Mouse (Mus musculus) kidney, adult 11 months (tissue): Measurements from ENCODE around the gene Hist1h2ah.

Source experiments
- DNase-seq: peaks from one replicate; pipeline ENCODE4 v3.0.0; 2022

The Hist1h2ah gene

DNA sequence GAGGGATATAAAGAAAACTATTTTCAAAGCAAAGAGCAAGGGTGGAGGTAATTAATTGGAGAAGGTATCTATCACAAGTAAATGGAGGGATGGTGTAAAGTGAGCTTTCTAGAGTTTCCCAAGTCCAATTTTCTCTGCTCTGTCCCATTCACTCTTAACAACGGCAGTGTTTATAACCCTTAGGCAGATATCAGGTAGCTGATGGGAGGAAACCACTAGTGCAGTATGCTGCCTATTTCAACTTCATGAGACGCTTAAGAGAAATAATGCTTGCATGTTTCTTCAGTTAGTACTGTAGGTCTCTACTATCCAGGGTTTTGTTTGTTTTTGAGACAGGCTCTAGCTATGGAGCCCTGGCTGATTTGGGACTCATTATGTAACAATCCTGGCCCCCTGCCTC is 2.0 kb upstream of the Hist1h2ah start:
- DNase-seq = no peak

DNA sequence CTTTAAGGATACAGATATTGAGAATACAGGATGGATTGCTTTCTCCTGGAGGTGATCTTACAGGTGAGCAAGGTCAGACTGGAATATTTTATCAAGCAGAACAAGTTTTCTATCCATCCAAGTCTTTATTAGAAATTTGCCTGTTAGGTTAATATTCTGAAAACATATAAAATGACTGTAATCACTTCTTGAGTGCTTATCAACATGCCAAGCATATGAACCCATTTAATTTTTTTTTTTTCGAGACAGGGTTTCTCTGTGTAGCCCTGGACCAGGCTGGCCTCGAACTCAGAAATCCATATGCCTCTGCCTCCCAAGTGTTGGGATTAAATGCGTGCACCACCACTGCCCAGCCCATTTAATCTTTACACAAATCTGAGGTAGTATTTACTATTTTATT is 1.6 kb upstream of the Hist1h2ah start:
- no peak for DNase-seq

DNA sequence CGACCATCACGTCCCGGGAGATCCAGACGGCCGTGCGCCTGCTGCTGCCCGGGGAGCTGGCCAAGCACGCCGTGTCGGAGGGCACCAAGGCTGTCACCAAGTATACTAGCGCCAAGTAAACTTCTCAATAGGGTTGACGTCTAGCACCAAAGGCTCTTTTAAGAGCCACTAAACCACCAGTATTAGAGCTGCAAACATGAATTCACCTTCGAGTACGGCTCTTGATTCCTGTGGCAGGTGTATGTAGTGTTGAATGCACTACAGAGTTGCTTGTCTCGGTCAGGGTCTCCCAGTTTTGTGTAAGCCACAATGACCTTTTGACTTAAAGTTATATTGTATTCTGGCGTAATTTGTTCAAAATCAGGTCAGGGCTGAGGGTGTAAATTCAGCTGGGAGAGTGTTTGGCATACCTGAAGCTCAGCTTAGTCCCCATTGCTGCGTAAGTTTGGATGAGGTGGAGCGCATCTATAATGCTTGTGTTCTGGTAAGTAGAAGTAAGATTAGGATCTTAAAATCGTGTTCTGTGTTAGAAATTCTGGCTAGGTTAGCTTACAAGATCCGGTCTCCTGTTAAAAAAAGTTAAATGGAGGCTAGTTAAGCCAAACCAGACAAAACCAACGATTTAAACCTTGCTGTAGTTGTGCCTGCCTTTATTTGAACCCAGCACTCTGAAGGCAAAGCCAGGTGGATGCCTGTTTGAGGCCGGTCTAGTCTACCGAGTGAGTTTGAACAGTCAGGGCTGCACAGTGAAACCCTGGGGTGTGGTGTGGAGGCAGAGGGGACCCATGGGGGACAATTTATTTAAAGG is 985 bp upstream of the Hist1h2ah start:
- no peak for DNase-seq

DNA sequence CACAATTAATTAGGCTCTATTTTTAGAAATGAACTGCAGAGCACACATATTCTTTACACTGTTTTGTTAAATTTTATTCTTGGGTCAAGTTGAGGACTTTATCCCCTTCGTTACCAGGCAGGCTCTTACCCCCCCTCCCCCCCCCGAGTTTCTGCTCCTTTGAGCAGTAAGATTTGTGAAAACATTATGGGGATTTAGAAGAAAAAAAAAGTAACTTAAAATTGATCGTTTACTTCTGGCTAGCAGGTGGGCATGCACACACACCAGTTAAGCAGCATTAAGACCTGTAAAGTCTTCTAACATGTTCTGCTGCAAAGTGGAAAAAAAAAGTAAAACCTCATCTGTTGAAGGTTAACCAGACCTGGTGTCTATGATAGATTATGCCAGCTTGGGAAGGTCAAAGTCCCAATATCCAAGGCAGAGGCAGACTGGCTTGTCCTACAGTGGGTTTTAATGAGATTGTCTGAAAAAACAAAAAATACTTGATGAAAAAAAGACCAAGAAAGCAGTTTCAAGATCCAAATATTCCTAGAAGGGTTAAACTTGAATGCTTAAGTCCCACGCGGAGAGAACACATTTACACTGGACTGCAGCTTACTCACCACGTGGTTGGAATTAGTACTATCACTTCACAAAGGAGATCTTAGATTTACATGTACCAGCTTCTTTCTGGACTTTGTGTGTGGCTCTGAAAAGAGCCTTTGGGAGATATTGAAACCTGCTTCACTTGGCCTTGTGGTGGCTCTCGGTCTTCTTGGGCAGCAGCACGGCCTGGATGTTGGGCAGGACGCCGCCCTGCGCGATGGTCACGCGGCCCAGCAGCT is 713 bp downstream of the Hist1h2ah start:
- peak; percentile 61 for DNase-seq

DNA sequence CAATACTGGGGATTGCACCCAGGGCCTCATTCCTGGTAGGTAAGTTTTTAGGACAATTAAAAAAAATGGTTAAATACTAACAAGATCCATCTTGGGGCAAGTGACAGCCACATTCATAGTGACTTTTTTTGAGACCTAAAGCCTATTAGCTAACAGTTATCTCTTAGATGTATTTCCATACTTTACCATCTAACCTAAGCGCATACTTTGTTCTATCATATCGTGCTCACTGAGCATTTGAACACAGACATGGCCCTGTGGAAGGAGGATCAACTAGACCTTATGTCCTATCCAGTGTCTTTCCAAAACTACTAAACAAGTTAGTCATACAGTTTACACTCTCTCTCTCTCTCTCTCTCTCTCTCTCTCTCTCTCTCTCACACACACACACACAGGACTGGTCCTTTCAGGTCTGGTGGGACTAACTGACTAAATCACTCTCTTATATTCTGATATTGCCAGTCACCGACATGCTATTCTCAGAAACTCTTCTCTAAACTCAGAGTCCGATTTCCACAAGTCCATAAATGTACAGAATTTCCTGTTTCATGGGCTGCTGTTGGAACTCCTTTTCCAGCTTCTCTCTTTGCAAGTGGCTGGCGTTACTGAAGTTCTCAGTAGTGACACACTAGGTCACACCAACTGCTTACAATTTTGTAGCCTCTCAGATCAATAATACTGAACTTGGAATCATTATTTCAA is 1.5 kb downstream of the Hist1h2ah start:
- no peak for DNase-seq

DNA sequence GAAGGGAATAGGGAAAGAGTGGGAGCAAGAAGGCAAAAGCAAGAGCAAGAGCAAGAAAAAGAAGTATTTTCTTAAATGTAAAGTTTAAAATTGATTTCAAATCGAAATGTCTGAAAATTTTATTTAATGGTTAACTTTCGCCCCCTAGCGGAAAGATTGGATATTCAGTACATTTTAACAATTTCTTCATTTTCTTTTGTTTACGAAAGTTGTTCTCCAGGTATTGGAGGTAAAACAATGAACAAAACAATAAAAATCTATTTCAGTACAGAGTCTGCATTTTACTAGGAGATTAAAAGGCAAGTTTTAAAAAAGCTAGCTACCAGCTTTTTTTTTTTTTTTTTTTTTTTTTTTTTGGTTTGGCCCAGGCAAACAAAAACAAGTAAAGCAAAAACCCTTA is 4.9 kb downstream of the Hist1h2ah start:
- DNase-seq = no peak

DNA sequence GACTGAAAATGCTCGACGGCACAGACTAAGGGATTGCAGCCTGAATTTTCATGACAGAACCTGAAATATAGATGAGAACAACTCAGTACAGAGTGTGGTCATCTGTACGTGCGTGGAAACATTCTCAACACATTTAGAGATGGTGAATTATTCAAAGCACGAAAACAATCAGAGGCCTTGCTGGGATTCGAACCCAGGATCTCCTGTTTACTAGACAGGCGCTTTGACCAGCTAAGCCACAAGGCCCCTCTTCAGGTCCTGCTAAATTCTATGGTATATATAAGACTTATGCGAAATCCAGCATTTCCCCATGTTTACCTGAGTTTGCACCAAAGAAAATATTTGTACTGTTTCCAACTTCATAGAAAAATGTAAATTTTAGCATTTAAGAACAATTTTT is 5.4 kb downstream of the Hist1h2ah start:
- no peak for DNase-seq

DNA sequence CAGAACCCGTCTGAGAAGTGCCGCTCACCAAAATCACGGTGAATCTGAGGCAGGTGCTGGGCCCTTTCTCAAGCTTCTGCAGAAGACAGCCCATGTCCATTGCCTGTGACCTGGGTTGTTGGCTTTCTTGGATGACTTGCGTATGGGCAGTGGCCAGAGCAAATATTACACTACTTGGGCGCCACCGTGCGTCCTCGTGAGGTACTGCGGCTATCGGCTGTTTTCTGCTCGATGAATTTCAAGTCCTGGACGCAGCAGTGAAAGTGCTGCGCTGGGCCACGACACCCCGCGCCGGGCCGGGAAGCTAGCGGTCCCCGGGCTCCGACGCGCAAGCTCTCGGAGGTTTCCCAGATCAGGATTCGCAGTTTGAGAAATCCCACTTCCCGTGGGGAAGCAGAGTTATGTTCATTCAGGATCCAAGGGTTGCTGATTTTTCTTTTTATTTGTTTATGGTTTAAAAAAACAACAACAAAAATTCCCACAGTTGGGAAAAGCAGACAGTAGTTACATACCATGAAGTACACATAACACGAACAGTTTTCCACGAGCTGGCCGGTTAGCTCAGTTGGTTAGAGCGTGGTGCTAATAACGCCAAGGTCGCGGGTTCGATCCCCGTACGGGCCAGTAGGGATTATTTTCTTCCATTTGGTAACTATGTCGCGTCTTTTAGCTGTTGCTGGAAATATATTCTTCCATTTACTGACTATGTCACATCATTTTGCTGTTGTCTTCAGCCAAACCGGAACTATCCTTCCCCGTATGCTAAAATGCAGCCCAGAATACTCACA is 6.5 kb downstream of the Hist1h2ah start:
- DNase-seq = peak; percentile 93

DNA sequence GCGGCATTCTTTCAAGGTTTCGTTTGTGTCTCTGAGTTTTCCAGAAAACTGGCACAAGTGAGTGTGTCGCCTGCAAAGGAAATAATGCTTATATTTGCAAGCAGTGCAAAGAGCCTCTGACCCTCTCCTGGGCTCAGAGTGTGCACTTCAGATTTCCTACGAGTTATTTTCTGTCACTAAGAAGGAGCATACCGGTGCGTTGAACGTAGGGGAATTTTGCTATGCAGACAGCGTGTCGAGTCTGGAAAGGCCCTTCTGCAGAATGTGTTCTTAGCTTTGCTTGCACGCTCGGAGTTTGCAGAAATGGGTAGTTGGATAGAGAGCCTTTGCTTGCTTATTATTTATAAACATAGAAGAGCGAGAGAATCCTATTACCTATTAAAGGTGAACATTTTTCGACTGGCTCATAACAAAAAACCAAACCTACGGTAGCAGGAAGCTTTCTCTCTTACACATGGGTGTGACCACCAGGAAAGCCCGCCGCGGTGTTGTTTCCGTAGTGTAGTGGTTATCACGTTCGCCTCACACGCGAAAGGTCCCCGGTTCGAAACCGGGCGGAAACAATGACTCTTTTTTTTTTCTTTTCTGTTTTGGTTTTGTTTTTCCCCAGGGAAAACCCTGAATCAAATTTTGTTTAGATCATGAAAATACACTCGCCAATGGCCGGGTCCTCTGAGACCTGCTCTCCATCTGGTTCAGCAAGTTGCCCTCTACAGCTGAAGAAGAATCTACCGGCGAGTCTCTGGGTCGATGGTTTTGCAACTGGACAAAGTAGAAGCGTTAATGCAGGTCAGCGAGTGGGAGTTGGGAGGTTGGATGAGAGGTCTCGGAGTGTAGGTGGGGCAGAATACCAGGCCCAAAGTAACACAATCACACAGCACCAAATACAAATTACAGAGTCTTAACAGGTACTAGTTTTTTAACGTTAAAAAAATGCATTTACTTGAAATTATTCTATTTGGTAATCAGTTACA is 9.0 kb downstream of the Hist1h2ah start:
- DNase-seq = peak; percentile 49

DNA sequence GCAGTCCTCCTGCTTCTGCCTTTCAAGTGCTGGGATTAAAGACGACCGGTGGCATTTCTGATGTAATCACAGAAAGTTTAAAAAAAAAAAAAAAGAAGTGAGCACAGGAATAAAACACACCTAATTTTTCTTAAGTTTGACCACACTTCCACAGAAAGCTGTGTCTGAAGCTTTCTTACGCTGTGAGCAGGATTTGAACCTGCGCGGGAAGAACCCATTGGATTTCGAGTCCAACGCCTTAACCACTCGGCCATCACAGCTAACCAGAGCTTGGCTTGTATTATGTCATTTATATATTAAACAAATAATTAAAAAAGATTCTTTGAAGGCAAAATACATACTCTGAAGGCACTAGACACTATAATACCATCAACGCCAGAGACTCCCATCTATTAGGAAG is 13.1 kb downstream of the Hist1h2ah start:
- peak; percentile 59 for DNase-seq

DNA sequence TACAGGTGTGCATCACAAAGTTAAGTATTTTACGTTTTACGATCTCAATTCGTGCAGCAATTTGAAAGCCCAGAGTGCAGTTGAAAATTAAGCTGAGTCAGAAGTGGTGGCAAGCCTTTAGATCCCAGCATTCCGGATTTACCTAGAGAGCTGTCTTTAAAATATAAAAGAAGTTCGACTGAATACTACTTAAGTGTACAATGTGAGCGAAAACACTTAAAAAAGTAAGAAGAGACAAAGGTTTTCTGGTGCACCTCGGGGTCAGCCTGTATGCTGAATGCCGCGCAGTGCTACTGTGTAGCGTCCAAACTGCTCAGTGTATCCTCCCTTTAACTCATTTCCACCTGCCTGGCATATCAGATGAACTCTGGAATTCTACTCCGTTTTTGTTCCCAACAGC is 13.8 kb downstream of the Hist1h2ah start:
- no peak for DNase-seq

DNA sequence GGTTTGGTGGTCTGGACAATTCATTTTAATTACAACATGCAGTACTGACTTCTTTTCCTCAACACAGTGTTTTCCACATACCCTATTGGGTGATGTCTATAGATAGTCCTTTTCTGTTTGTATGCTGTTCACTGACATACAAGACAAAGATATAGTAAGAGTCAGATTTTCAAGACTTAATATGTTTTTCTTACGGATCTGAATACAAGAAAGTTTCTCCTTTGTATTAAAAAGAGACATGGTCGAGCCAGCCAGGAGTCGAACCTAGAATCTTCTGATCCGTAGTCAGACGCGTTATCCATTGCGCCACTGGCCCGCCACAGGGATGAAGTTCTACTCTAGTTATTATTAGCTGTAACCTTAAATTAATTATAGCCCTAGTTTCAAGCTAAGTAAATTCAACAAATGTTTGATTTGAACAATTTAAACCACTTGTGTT is 14.4 kb downstream of the Hist1h2ah start:
- DNase-seq = peak; percentile 27

DNA sequence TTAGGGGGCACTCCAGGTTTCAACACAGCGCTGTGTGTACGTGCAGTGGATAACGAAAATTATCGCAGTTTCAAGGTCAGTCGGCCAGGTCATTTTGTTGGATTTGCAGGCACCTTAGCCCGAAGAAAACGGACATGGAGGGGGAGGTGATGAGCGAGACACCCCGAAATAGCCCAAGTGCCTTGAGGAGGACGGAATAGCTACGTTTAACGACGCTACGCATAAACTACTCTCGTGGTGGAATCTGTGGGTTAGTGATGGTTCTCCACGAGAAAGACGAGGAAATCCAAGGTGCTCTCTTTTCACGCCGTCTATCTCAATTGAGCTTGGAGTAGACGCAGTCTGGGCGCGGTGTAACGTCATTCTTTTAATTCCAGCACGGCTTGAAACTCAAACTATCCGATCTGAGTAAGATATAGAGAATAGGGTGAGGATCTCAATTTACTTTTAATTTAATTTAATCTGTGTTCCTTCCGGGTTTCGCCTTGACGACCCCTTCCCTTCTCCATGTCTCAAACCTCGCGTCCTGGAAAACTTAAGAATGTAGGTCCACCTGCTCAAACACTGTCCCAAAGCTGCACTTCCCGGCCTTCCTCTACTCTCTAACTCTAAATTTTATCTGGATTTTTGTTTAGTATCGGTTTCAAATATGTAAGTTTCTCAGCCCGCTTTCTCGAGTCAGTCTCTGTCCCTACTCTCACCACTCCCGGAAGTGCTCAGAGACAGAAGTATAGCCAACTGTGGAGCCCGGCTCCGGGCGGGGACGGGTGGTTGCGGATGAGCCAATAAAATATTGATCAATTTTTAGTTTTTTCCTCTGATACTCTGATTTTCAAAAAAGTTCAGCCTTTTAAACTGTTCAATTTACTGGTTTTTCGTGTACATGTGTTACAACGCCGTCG is 15.2 kb downstream of the Hist1h2ah start:
- no peak for DNase-seq

DNA sequence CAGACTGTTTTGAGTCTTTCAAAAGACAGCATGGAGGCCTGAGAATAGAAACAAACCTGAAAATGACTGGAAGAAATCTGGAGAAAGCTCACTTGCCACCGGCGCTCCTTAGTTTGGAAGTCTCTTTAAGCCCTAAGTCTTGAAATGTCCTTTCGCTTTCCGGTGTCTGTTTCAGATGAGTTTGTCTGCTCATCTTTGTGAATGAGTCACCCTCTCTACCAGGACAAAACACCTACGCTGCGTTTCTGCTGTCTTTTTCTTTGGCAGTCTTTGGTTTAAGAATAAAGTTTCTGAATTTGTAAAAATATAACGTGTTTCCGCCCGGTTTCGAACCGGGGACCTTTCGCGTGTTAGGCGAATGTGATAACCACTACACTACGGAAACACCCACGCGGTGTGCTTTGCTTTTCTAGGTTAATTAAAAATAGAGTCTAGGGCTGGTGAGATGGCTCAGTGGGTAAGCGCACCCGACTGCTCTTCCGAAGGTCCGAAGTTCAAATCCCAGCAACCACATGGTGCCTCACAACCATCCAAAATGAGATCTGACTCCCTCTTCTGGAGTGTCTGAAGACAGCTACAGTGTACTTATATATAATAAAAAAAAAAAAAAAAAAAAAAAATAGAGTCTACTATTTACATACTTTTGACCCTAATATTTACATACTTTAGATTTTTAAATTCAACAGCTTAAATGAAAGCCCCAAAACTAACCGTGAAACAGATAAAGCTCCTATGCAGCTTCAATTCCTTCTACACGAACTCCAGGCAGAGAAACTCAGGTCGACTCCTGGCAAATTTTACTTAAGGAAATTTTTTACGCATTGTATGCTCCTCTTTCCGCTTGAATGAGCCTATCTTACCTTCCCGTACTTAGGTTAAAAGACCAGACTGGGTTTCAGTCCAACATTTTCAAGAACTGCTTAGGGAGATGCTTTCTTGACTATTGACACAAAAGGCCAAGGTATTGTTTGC is 19.6 kb downstream of the Hist1h2ah start:
- DNase-seq = peak; percentile 55

DNA sequence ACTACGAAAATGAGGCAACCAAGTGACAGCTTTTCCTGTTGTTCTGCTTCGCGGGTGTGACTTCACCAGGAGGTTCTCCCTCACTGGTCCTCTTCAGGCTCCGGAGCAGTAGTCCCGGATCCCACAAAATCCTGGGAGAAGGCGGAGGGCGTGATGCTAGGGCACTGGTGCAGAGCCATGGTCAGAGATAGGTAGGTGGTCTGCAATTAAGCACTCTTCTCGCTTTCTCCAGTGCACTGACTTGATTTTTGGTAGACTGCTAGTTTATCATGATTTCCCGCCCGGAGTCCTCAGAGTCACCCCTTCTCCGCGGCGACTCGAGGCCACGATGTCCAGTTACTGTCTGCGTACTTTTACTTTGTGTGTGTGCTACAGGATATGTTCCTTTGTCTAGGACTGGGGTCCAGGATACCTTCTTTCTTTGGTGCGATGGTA is 20.9 kb downstream of the Hist1h2ah start:
- DNase-seq = no peak

DNA sequence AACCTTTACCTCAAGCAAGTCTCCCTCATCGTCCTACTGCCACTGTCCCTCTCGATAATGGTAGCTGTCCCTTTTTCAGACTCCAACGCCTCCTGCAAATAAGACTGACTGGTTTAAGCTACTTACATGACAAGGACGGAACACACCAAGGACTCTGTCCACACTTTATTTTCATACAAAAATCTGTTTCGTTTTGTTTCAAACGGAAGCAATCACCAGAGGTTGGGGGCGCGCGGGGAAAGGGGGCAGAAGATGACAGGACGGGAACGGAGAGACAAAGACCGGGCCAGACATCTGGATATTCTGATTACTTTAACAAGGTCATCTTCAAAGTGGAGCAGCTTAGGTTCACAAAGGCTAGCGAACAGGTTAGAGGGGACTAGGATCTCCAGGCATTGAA is 21.7 kb downstream of the Hist1h2ah start:
- DNase-seq = no peak

DNA sequence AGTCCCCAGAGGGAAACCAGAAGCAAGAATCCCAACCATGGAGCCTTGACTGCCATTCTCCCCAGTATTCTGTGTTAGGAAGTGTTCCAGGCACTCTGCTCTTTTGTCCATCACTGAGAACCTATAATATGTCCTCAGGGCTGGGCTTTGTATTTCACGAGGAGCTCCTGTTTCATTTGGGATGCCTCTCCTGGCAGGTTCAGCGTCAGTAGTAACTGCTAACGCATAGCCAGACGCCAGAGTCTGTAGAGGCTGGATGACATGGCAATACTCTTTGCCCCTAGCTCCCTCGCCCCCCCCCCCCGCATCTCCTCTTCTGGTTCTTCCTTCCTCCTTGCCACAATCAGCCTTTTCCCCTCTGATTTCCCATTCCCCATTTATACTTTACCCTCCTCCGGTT is 25.7 kb downstream of the Hist1h2ah start, which contains the start of gene Prss16:
Gene Prss16, minus strand, starts transcription at position 101 of the 400 bp plus-strand sequence.
- no peak for DNase-seq

DNA sequence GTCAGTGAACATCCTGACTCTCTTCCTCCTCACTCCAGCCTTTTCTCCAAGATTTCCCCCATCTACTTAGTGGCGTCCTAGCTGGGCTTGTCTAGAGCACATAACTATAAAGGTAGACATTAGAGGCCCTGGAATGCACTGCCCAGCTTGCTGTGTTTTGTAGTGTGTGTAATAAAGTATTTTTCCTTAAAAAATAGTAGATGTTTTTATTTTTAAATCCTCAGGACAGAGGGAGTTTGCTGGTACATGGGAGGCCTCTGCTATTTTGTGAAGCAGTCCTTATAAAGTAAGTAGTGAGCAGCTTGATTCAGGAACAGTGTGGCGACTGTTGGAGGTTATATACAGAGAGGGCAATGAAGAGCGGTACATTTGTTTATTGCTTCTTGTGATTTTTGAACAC is 26.7 kb downstream of the Hist1h2ah start:
- no peak for DNase-seq

DNA sequence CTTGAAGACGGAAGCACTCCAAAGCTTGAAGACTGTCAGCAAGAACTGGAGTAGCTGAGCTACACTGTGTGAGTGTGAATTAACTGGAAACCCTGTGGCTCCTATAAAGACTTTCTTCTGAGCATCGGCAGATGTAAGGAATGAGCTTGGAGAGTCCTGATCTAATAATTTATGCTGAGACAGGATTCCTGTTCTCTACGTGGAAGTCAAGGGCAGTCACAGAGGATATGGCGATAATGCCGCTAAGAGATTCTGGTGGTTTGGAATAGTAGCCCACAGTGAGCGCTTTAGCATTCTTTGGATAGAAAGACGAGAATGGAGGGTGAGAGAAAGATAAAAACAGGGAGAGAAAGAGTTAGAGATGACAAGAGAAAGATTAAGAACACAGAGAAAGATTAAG is 27.5 kb downstream of the Hist1h2ah start:
- DNase-seq = no peak
